Mouse (Mus musculus) ovary, postnatal 14 days (tissue): ENCODE measurements around the gene Olfr1208.

ENCODE experiments used
- DNase-seq: peaks from one replicate; pipeline ENCODE4 v3.0.0; 2022; ENCODE audit warnings: low spot score

Gene Olfr1208

GRCm38 (mm10) chr2:88902211-88902610 is at the start of gene Olfr1208:
Gene Olfr1208, minus strand, starts transcription at chr2:88902311.
- DNase-seq: no peak

DNA sequence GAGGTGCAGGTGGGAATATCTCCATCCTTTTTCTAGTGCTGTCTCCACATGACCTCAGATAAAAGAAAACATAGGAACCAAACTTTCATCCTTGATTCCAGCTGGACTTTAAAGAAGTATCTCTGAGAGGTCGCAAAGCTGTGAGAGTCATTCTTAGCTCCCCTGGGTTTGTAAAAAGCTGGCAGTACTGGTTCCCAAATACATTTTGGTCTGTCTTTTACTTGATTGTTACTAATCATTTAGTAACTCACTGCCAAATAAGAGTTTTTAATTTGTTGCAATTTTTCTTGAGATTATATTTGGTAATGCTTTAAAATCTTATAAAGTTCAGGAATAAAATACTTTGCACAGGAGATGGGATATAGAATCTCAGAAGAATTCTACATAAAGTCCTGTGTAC is 35.9 kb upstream of the Olfr1208 start, which contains the start of gene Olfr1211:
Olfr1211 (minus strand) TSS at position 101 of the 400 bp plus-strand sequence.
- DNase-seq: no peak

GRCm38 (mm10) chr2:88915057-88915456 is 12.9 kb upstream of the Olfr1208 start, which contains the start of gene Olfr1209:
Gene Olfr1209, minus strand, starts transcription at chr2:88915157.
- no peak for DNase-seq

DNA sequence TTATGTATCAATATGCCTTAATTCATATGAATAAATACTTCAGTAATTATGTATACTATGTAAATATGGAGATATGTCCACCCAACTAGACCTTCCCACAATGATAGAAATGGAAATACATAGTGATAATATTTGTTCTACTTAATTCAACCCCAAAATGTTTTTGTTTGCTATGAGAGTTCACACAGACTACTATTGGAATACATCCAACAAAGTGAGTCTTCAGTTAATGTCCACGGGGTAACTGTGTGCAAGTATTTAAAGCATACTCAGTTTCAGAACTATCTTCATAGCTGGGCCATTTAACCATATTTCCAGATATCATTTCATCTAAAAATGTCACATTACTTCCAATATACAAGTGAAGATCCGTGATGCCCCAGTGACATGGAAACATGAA is 39.2 kb downstream of the Olfr1208 start, which contains the start of gene Olfr1206:
Olfr1206 (plus strand) TSS at position 301 of the 400 bp plus-strand sequence.
- no peak for DNase-seq

GRCm38 (mm10) chr2:88848992-88849391 is 53.1 kb downstream of the Olfr1208 start, which contains the start of gene Olfr1204:
Gene Olfr1204, plus strand, starts transcription at chr2:88849292.
- no peak for DNase-seq
